Mouse (Mus musculus) inflammation-experienced regulatory T-cells, adult 16 weeks (primary cell): ENCODE data around the gene Cfap57. TPM values are rescaled to one million over a fixed set of nuclear protein-coding genes. Genes with fewer than 3 reads are reported as not detected.

Experiments
- polyA plus RNA-seq: library from polyadenylated mRNA; unstranded; fragments of 100-300 nt; shearing (Covaris generic); gene quantifications from one replicate; pipeline ENCODE4 v1.2.1, GENCODE M21; 2017

The Cfap57 gene
- polyA plus RNA-seq, result not detected

GRCm38 (mm10) chr4:118620279-118620966 is at the start of gene Cfap57, which contains the start of gene Ebna1bp2:
TSS of gene Cfap57 (minus strand) at chr4:118620777.
TSS of gene Ebna1bp2 (plus strand) at chr4:118620799.

GRCm38 (mm10) chr4:118658652-118659051 is 38.1 kb upstream of the Cfap57 start, which contains the start of gene Olfr62:
TSS of gene Olfr62 (plus strand) at chr4:118658952.

GRCm38 (mm10) chr4:118543592-118544260 is 76.9 kb downstream of the Cfap57 start, which contains the start of gene Tmem125:
TSS of gene Tmem125 (minus strand) at chr4:118544044.

GRCm38 (mm10) chr4:118526408-118527334 is 93.9 kb downstream of the Cfap57 start, which contains the start of gene 2610528J11Rik:
TSS of gene 2610528J11Rik (plus strand) at chr4:118526999.

Other genes starting within 250 kb of the Cfap57 start
- 17.5 TPM for gene Szt2, start 211.5 kb downstream of the Cfap57 start, polyA plus RNA-seq
- 125 TPM for gene Med8, start 211.4 kb downstream of the Cfap57 start, polyA plus RNA-seq
- 187 TPM for gene Elovl1, start 192.7 kb downstream of the Cfap57 start, polyA plus RNA-seq
- 19.7 TPM for gene Cdc20, start 183.4 kb downstream of the Cfap57 start, polyA plus RNA-seq
- gene Mpl, start 163.3 kb downstream of the Cfap57 start, polyA plus RNA-seq, result not detected
- not detected for gene Tie1, start 130.7 kb downstream of the Cfap57 start, polyA plus RNA-seq
- gene 2610528J11Rik, start 93.8 kb downstream of the Cfap57 start, polyA plus RNA-seq, result not detected
- not detected for gene Tmem125, start 76.7 kb downstream of the Cfap57 start, polyA plus RNA-seq
- gene Ebna1bp2, start within 50 bp of the Cfap57 start, polyA plus RNA-seq, result 183 TPM
- not detected for gene Olfr62, start 38.2 kb upstream of the Cfap57 start, polyA plus RNA-seq
- not detected for gene Olfr1342, start 72.0 kb upstream of the Cfap57 start, polyA plus RNA-seq
- gene Olfr1341, start 82.7 kb upstream of the Cfap57 start, polyA plus RNA-seq, result not detected
- not detected for gene Olfr1340, start 99.4 kb upstream of the Cfap57 start, polyA plus RNA-seq
- gene Olfr1339, start 111.4 kb upstream of the Cfap57 start, polyA plus RNA-seq, result not detected
- not detected for gene Olfr1338, start 138.0 kb upstream of the Cfap57 start, polyA plus RNA-seq
- not detected for gene Olfr1337, start 161.8 kb upstream of the Cfap57 start, polyA plus RNA-seq
- gene Olfr1335, start 189.2 kb upstream of the Cfap57 start, polyA plus RNA-seq, result not detected
- not detected for gene Olfr1333, start 215.5 kb upstream of the Cfap57 start, polyA plus RNA-seq
- not detected for gene Olfr1331, start 243.9 kb upstream of the Cfap57 start, polyA plus RNA-seq